Comparison of ENCODE assay signal across 9 mouse cellular contexts in the genomic region with DNA sequence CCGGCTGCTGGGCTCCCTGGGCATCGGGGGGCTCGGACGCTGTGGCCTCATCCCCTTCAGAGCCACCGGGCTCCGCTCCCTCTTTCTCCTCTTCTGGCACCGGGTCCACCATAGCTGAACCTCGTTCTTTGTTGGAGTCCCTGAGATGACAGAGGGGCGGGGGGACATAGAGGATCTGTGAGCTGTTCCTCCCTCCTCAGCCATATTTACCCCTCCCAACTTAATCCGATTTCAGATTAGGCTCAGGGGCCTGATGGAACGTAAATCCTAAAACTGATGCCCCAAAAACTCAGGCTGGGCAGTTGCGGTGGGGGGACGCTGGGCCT. TPM values are rescaled to one million over a fixed set of nuclear protein-coding genes. Genes with fewer than 3 reads are reported as not detected.
DNase-seq lines count a peak whose midpoint lies in the region; ATAC-seq and TF ChIP-seq lines count a peak whose summit lies in the region.
"Had no signal": no experiment of that assay in that cellular context is flagged by ENCODE, and none has a peak within 500 bp of the region (broad histone marks: within the 10 kb centered on the region; RNA-seq: fewer than 3 reads in every experiment).

No protein-coding gene starts in this region.

- peak overlapping the region; percentile 94 for H3K4me2 ChIP-seq in kidney, postnatal 0 days (ENCODE audit: low read length)
- peak overlapping the region; percentile 88 for H3K4me2 ChIP-seq in embryonic facial prominence, embryonic 13.5 days
- H3K4me2 ChIP-seq in hindbrain, embryonic 15.5 days = peak overlapping the region; percentile 68
- H3K4me2 ChIP-seq in midbrain, embryonic 16.5 days (ENCODE audit: low read length) = peak overlapping the region; percentile 85

- ATAC-seq in kidney, postnatal 0 days (replicated peaks; ENCODE audit: low FRiP score, low read depth) = 0 out of 2 replicates have a peak, but pooled peaks have one; percentile 2
- no peak for ATAC-seq in embryonic facial prominence, embryonic 13.5 days (ENCODE audit: insufficient number of reproducible peaks, insufficient read depth, low FRiP score, low TSS enrichment, low read depth)
- ATAC-seq in hindbrain, embryonic 15.5 days (ENCODE audit: low FRiP score, low read depth) = peak; percentile 13; the same call in 1 of the 2 replicates
- ATAC-seq in midbrain, embryonic 16.5 days = peak; percentile 54; the same call in 1 of the 2 replicates

- WGBS in kidney, postnatal 0 days = 13% methylated on average over 13 of the region's 13 CpGs
- WGBS in embryonic facial prominence, embryonic 13.5 days = 8% methylated on average over 13 of the region's 13 CpGs
- WGBS in hindbrain, embryonic 15.5 days = 4% methylated on average over 13 of the region's 13 CpGs
- 2% methylated on average over 12 of the region's 13 CpGs for WGBS in midbrain, embryonic 16.5 days

- H3K36me3 ChIP-seq in kidney, postnatal 0 days (ENCODE audit: insufficient read depth, low read length) = no peaks in the 10 kb centered on the region
- H3K36me3 ChIP-seq in embryonic facial prominence, embryonic 13.5 days = no peaks in the 10 kb centered on the region
- peaks cover 43% of the 10 kb centered on the region for H3K36me3 ChIP-seq in hindbrain, embryonic 15.5 days
- H3K36me3 ChIP-seq in midbrain, embryonic 16.5 days (ENCODE audit: control insufficient read depth, insufficient read depth, low read length) = peaks cover 44% of the 10 kb centered on the region

- H3K27ac ChIP-seq in kidney, postnatal 0 days = no peak overlapping the region
- no peak overlapping the region; the same call in 1 of the 2 replicates for H3K27ac ChIP-seq in embryonic facial prominence, embryonic 13.5 days
- peak overlapping the region; percentile 94 for H3K27ac ChIP-seq in hindbrain, embryonic 15.5 days (replicated peaks)
- peak overlapping the region; percentile 97 for H3K27ac ChIP-seq in midbrain, embryonic 16.5 days (ENCODE audit: low read length)

- H3K27me3 ChIP-seq in kidney, postnatal 0 days (ENCODE audit: insufficient read depth, low read length) = peaks cover 53% of the 10 kb centered on the region
- peaks cover 57% of the 10 kb centered on the region for H3K27me3 ChIP-seq in embryonic facial prominence, embryonic 13.5 days
- no peaks in the 10 kb centered on the region for H3K27me3 ChIP-seq in hindbrain, embryonic 15.5 days
- no peaks in the 10 kb centered on the region for H3K27me3 ChIP-seq in midbrain, embryonic 16.5 days (ENCODE audit: control insufficient read depth, insufficient read depth, low read depth, low read length)

- no peak for TF ChIP-seq CTCF in kidney, postnatal 0 days (IDR thresholded peaks at IDR 0.05; ENCODE audit: low read depth)

- peak overlapping the region; percentile 24; the same call in 1 of the 2 replicates for H3K9ac ChIP-seq in kidney, postnatal 0 days (ENCODE audit: low read depth, low read length)
- H3K9ac ChIP-seq in embryonic facial prominence, embryonic 13.5 days = peak overlapping the region; percentile 67
- H3K9ac ChIP-seq in hindbrain, embryonic 15.5 days = peak overlapping the region; percentile 69
- H3K9ac ChIP-seq in midbrain, embryonic 16.5 days (ENCODE audit: low read depth, low read length) = peak overlapping the region; percentile 94

- no peaks in the 10 kb centered on the region for H3K9me3 ChIP-seq in kidney, postnatal 0 days (replicated peaks; ENCODE audit: low read length)
- no peaks in the 10 kb centered on the region for H3K9me3 ChIP-seq in embryonic facial prominence, embryonic 13.5 days
- H3K9me3 ChIP-seq in hindbrain, embryonic 15.5 days = no peaks in the 10 kb centered on the region
- H3K9me3 ChIP-seq in midbrain, embryonic 16.5 days (replicated peaks; ENCODE audit: control insufficient read depth, low read length, poor library complexity, severe bottlenecking) = peaks cover 28% of the 10 kb centered on the region

- peak overlapping the region; percentile 50 for H3K4me3 ChIP-seq in kidney, postnatal 0 days (replicated peaks; ENCODE audit: low read depth, low read length)
- peak overlapping the region; percentile 61 for H3K4me3 ChIP-seq in embryonic facial prominence, embryonic 13.5 days
- peak overlapping the region; percentile 61 for H3K4me3 ChIP-seq in hindbrain, embryonic 15.5 days
- peak overlapping the region; percentile 69 for H3K4me3 ChIP-seq in midbrain, embryonic 16.5 days (ENCODE audit: low read depth, low read length)

- DNase-seq in kidney, postnatal 0 days (ENCODE audit: low spot score) = no peak
- no peak for DNase-seq in kidney, postnatal 25 days
- DNase-seq in embryo, embryonic 11 days = no peak
- DNase-seq in layer of hippocampus, adult 11-12 months (ENCODE audit: low spot score) = no peak
- no peak for DNase-seq in lung, postnatal 4 days
- DNase-seq: kidney, adult 8-10 months had no signal

- H3K4me1 ChIP-seq in kidney, postnatal 0 days (replicated peaks; ENCODE audit: insufficient read depth, low read length) = peaks cover 30% of the 10 kb centered on the region
- H3K4me1 ChIP-seq in embryonic facial prominence, embryonic 13.5 days = peaks cover 31% of the 10 kb centered on the region
- peaks cover 33% of the 10 kb centered on the region for H3K4me1 ChIP-seq in hindbrain, embryonic 15.5 days (replicated peaks)
- peaks cover 19% of the 10 kb centered on the region for H3K4me1 ChIP-seq in midbrain, embryonic 16.5 days (ENCODE audit: control insufficient read depth, insufficient read depth, low read length)

RNA-seq across cellular contexts. Expression of a gene that starts 1.1 kb away (rescaled TPM):
- polyA plus RNA-seq in kidney, postnatal 0 days (2015; fragmentation: Nextera tagmentation; extraction: Ambion mirVana) = 0.08 and 0.09 TPM in 2 replicates
- polyA plus RNA-seq in embryonic facial prominence, embryonic 13.5 days (2015; fragmentation: Nextera tagmentation; extraction: Ambion mirVana) = 0.25 and 0.42 TPM in 2 replicates
- polyA plus RNA-seq in hindbrain, embryonic 15.5 days (2015; fragmentation: Nextera tagmentation; extraction: Ambion mirVana) = 4.0 and 4.4 TPM in 2 replicates
- 3.8 and 3.9 TPM in 2 replicates for polyA plus RNA-seq in midbrain, embryonic 16.5 days (2015; fragmentation: Nextera tagmentation; extraction: Ambion mirVana)

RNA-seq across cellular contexts. Expression of a gene that starts 31.0 kb away (rescaled TPM):
- polyA plus RNA-seq in kidney, postnatal 0 days (2015; fragmentation: Nextera tagmentation; extraction: Ambion mirVana) = 16.1 and 16.5 TPM in 2 replicates
- 16.0 and 16.1 TPM in 2 replicates for polyA plus RNA-seq in embryonic facial prominence, embryonic 13.5 days (2015; fragmentation: Nextera tagmentation; extraction: Ambion mirVana)
- 12.6 and 13.1 TPM in 2 replicates for polyA plus RNA-seq in hindbrain, embryonic 15.5 days (2015; fragmentation: Nextera tagmentation; extraction: Ambion mirVana)
- 10.4 and 11.0 TPM in 2 replicates for polyA plus RNA-seq in midbrain, embryonic 16.5 days (2015; fragmentation: Nextera tagmentation; extraction: Ambion mirVana)

Comparison
In these comparisons a context has a peak if more than half of its experiments do, and no peak if none do; other contexts are left out.
1. H3K27ac ChIP-seq: peak in hindbrain, embryonic 15.5 days (single experiment) and midbrain, embryonic 16.5 days (single experiment); none in kidney, postnatal 0 days (single experiment) and embryonic facial prominence, embryonic 13.5 days (single experiment).
2. H3K9ac ChIP-seq: peak in every context shown above with its lines; median percentile 94 in midbrain, embryonic 16.5 days; 69 in hindbrain, embryonic 15.5 days; 67 in embryonic facial prominence, embryonic 13.5 days; 24 in kidney, postnatal 0 days.
3. Peak in every context shown above with its lines, with median percentiles within 50 percentile points of each other: H3K4me2 ChIP-seq and H3K4me3 ChIP-seq.